Mouse (Mus musculus) frontal cortex, postnatal 10 days (tissue): Measurements from ENCODE around the gene Eed.

Experiments used
- DNase-seq, 2 experiments: peaks; one replicate each; pipeline ENCODE4 v3.0.0; 2022; ENCODE audit warnings: low spot score in 2 of 2, mixed read lengths in 1 of 2

The Eed gene

GRCm38 (mm10) chr7:89908899-89909621 is 71.7 kb downstream of the Eed start:
- no peak for DNase-seq

- DNase-seq = no peak
These were observed 72.4 kb downstream of the Eed start for GRCm38 (mm10) chr7:89908421-89908820.

- DNase-seq = peak; percentile 18 to 55
These were observed 72.8 kb downstream of the Eed start for GRCm38 (mm10) chr7:89907950-89908349.
